Mouse (Mus musculus): ENCODE data around the gene Eif4enif1. TPM values are rescaled to one million over a fixed set of nuclear protein-coding genes. Genes with fewer than 3 reads are reported as not detected.

The Eif4enif1 gene
- polyA plus RNA-seq, 1 experiment = 28.9 TPM

DNA sequence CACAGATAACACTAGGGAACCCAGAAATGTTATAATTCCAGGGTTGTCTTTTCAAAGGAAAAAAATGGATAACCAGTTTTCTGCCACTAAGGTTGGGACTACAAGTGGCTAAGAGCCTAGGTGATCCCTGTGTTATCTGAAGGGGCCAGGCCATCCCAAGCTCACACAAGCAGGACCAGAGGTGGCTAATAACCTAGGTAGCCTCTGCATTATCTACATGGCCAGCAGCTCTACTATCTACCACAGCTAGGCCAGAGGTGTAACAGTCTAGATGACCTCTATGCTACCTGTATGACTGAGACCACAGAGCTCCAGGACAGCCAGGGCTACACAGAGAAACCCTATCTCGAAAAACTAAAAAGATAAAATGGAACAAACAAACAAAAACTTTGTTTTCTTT, 57.3 kb downstream of the Eif4enif1 start:
- Histone ChIP-seq H3K79me2 (ENCODE audit: control insufficient read depth, insufficient read depth) (peaks cover 47% of the 10 kb centered on the region), H3K27me3 (ENCODE audit: control insufficient read depth, insufficient read depth, insufficient read length) (no peaks in the 10 kb centered on the region), H3ac (ENCODE audit: control insufficient read depth, insufficient read length, low read depth) (no peak overlapping the region), H3K4me3 (ENCODE audit: insufficient read depth, poor library complexity, severe bottlenecking) (no peak overlapping the region), H3K79me3 (ENCODE audit: low read depth) (peaks cover 21% of the 10 kb centered on the region), H3K36me3 (ENCODE audit: control insufficient read depth, insufficient read depth) (peaks cover 93% of the 10 kb centered on the region)
- no peak for TF ChIP-seq CTCF (IDR thresholded peaks at IDR 0.05; ENCODE audit: control insufficient read depth, insufficient read depth, insufficient read length)
- TF ChIP-seq USF1 (IDR thresholded peaks at IDR 0.05; ENCODE audit: low read depth) = no peak
- no peak for TF ChIP-seq MYOD1 (IDR thresholded peaks at IDR 0.05; ENCODE audit: control insufficient read depth, insufficient read length, low read depth)
- no peak for TF ChIP-seq CEBPB (IDR thresholded peaks at IDR 0.05; ENCODE audit: low read depth)
- no peak for TF ChIP-seq MYOG (IDR thresholded peaks at IDR 0.05; ENCODE audit: control insufficient read depth, extremely low read depth, insufficient read length)
- TF ChIP-seq MAX (IDR thresholded peaks at IDR 0.05) = no peak
- TF ChIP-seq FOSL1 (IDR thresholded peaks at IDR 0.05; ENCODE audit: insufficient read depth, low read length, poor library complexity, severe bottlenecking) = no peak

GRCm38 (mm10) chr11:3265291-3266078, 63.3 kb downstream of the Eif4enif1 start:
- TF ChIP-seq CTCF (IDR thresholded peaks at IDR 0.05; ENCODE audit: control insufficient read depth, insufficient read depth, insufficient read length) = no peak
- peak overlapping the region; percentile 96 for H3K4me3 ChIP-seq (ENCODE audit: insufficient read depth, poor library complexity, severe bottlenecking)
- H3K79me2 ChIP-seq (ENCODE audit: control insufficient read depth, insufficient read depth) = peaks cover 58% of the 10 kb centered on the region
- peaks cover 32% of the 10 kb centered on the region for H3K79me3 ChIP-seq (ENCODE audit: low read depth)
- no peaks in the 10 kb centered on the region for H3K27me3 ChIP-seq (ENCODE audit: control insufficient read depth, insufficient read depth, insufficient read length)
- peak overlapping the region; percentile 84 for H3ac ChIP-seq (ENCODE audit: control insufficient read depth, insufficient read length, low read depth)
- H3K36me3 ChIP-seq (ENCODE audit: control insufficient read depth, insufficient read depth) = peaks cover 38% of the 10 kb centered on the region

DNA sequence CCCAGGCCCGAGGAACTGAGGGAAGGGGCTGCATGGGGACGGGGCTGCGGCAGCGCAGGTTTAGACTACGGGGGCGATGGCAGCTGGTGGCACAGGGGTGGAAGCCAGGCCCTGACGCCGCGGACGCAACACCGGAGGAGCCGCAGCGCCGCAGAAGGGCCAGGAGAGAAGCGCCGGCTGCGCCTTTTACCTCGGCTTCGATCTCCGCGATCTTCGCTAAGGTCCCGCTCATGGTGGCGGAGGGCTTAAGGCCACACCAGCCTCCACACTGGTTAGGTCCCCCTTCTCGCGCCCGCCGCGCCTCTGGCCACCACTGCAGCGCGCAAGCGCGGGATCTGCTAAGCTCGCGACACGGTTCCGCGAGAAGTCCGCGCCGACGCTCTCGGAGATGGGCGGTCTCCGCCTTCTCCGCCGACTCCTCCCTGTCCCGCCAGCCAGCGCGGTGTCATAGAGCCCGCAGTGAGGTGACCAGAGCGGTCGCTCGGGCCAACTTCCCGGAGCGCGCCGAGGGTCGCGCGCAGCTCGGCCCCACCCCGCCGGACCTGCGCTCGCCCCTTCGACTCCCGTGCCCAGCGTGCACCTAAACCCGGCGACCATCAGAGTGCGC, 64.0 kb downstream of the Eif4enif1 start, which contains the start of gene Drg1:
Drg1 (minus strand) TSS at position 337 of the 607 bp plus-strand sequence.
- H3K27me3 ChIP-seq (ENCODE audit: control insufficient read depth, insufficient read depth, insufficient read length) = no peaks in the 10 kb centered on the region
- TF ChIP-seq MYOG (IDR thresholded peaks at IDR 0.05; ENCODE audit: control insufficient read depth, extremely low read depth, insufficient read length) = no peak
- no peak for TF ChIP-seq CTCF (IDR thresholded peaks at IDR 0.05; ENCODE audit: control insufficient read depth, insufficient read depth, insufficient read length)
- TF ChIP-seq MAX (IDR thresholded peaks at IDR 0.05) = peak; percentile 68
- no peak for TF ChIP-seq USF1 (IDR thresholded peaks at IDR 0.05; ENCODE audit: low read depth)
- TF ChIP-seq CEBPB (IDR thresholded peaks at IDR 0.05; ENCODE audit: low read depth) = no peak
- no peak for TF ChIP-seq MYOD1 (IDR thresholded peaks at IDR 0.05; ENCODE audit: control insufficient read depth, insufficient read length, low read depth)
- no peak for TF ChIP-seq FOSL1 (IDR thresholded peaks at IDR 0.05; ENCODE audit: insufficient read depth, low read length, poor library complexity, severe bottlenecking)
- peaks cover 56% of the 10 kb centered on the region for H3K79me2 ChIP-seq (ENCODE audit: control insufficient read depth, insufficient read depth)
- peaks cover 33% of the 10 kb centered on the region for H3K36me3 ChIP-seq (ENCODE audit: control insufficient read depth, insufficient read depth)
- H3K79me3 ChIP-seq (ENCODE audit: low read depth) = peaks cover 32% of the 10 kb centered on the region
- H3ac ChIP-seq (ENCODE audit: control insufficient read depth, insufficient read length, low read depth) = peak within 1 kb of the TSS; percentile 85
- H3K4me3 ChIP-seq (ENCODE audit: insufficient read depth, poor library complexity, severe bottlenecking) = peak within 1 kb of the TSS; percentile 96

DNA sequence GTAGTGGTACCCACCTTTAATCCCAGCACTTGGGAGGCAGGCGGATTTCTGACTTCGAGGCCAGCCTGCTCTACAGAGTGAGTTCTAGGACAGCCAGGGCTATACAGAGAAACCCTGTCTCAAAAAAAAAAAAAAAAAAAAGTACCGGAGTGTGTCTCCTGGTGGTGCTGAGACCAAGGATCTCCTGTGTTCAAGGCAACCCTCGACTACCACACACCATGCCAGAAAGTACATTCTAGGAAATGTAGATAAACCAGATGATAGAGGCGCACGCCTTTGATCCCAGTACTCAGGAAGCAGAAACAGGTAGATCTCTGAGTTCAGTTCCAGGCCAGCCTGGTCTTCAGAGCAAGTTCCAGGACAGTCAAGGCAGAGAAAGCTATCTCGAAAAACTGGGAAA, 64.9 kb downstream of the Eif4enif1 start:
- H3K36me3 ChIP-seq (ENCODE audit: control insufficient read depth, insufficient read depth) = peaks cover 23% of the 10 kb centered on the region
- H3ac ChIP-seq (ENCODE audit: control insufficient read depth, insufficient read length, low read depth) = no peak overlapping the region
- H3K27me3 ChIP-seq (ENCODE audit: control insufficient read depth, insufficient read depth, insufficient read length) = no peaks in the 10 kb centered on the region
- TF ChIP-seq MAX (IDR thresholded peaks at IDR 0.05) (no peak), CTCF (IDR thresholded peaks at IDR 0.05; ENCODE audit: control insufficient read depth, insufficient read depth, insufficient read length) (no peak), FOSL1 (IDR thresholded peaks at IDR 0.05; ENCODE audit: insufficient read depth, low read length, poor library complexity, severe bottlenecking) (no peak), USF1 (IDR thresholded peaks at IDR 0.05; ENCODE audit: low read depth) (no peak)
- peak overlapping the region; percentile 96 for H3K4me3 ChIP-seq (ENCODE audit: insufficient read depth, poor library complexity, severe bottlenecking)
- peaks cover 49% of the 10 kb centered on the region for H3K79me2 ChIP-seq (ENCODE audit: control insufficient read depth, insufficient read depth)
- peaks cover 32% of the 10 kb centered on the region for H3K79me3 ChIP-seq (ENCODE audit: low read depth)

- no peak overlapping the region for H3ac ChIP-seq (ENCODE audit: control insufficient read depth, insufficient read length, low read depth)
- peaks cover 16% of the 10 kb centered on the region for H3K79me3 ChIP-seq (ENCODE audit: low read depth)
- no peaks in the 10 kb centered on the region for H3K27me3 ChIP-seq (ENCODE audit: control insufficient read depth, insufficient read depth, insufficient read length)
- TF ChIP-seq USF1 (IDR thresholded peaks at IDR 0.05; ENCODE audit: low read depth) (no peak), CTCF (IDR thresholded peaks at IDR 0.05; ENCODE audit: control insufficient read depth, insufficient read depth, insufficient read length) (no peak), FOSL1 (IDR thresholded peaks at IDR 0.05; ENCODE audit: insufficient read depth, low read length, poor library complexity, severe bottlenecking) (no peak), MYOD1 (IDR thresholded peaks at IDR 0.05; ENCODE audit: control insufficient read depth, insufficient read length, low read depth) (no peak), MAX (IDR thresholded peaks at IDR 0.05) (no peak), MYOG (IDR thresholded peaks at IDR 0.05; ENCODE audit: control insufficient read depth, extremely low read depth, insufficient read length) (no peak), CEBPB (IDR thresholded peaks at IDR 0.05; ENCODE audit: low read depth) (no peak)
- H3K4me3 ChIP-seq (ENCODE audit: insufficient read depth, poor library complexity, severe bottlenecking) = no peak overlapping the region
- peaks cover 2% of the 10 kb centered on the region for H3K36me3 ChIP-seq (ENCODE audit: control insufficient read depth, insufficient read depth)
- H3K79me2 ChIP-seq (ENCODE audit: control insufficient read depth, insufficient read depth) = peaks cover 27% of the 10 kb centered on the region
Measured at GRCm38 (mm10) chr11:3269241-3269640, 67.0 kb downstream of the Eif4enif1 start.
